Mouse (Mus musculus) c-Kit-positive CD71-positive TER-119-positive erythroid progenitor cells, embryonic 14.5 days (primary cell): ENCODE results near the gene Blcap.

Experiments used
- DNase-seq: peaks from one replicate; pipeline ENCODE4 v3.0.0-alpha.2; 2013; ENCODE audit warnings: low spot score

The Blcap gene

DNA sequence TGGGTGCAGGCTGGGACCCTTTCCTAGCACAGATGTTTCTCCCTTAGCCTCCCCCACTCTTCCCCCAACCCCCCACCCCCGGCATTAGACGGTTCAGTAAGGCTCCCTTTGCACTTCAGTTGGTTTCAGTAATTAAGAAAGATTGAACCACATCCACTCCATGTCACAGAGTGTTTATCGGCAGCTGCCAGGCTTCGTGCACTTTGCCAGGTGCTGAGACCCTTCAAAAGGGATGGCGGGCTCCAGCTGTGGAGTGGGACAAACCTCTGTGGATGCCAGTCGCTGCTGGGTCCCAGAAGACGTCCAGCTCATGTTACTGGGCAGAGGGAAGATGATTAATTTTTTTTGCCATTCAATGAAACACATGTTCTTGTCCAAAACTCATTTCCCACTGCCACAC is 52.6 kb downstream of the Blcap start:
- no peak for DNase-seq

DNA sequence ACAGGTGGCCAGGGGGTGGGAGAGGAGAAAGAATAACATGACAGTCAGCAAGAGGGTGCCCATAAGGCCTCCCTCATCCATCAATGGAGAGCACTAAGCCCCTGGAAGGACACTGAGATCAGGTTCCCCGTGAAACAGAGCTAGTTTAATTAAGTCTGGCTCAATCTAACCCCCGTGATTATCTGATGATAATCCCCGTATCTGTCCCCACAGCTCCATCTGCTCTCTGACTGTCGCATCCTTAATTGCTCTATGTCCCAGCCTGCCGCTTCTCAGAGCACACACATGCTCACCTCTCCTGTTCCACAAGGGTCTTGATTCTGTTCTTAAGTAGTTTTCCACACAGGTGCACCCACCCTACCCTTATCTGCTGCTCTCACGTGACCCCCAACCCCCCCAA is 53.5 kb downstream of the Blcap start:
- DNase-seq = no peak

DNA sequence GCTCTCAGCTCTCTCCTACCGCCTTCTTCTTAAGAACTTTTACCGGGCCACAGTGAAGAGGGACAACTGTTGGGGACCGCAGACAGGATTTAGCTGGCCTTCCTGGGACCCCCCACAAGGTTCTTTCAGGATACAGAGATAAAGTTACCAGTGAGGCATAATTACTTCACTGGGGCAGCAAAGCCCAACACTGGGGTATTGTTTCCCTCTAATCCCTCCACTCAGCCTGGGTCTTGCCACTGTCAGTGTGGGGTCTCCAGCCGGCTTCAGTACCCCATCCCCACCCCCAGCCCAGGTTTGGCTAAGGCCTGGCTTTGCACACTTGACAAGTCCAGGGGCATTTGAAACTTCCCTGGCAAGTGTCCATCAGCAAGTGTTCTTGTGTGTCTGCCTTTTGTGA is 56.7 kb downstream of the Blcap start:
- no peak for DNase-seq

DNA sequence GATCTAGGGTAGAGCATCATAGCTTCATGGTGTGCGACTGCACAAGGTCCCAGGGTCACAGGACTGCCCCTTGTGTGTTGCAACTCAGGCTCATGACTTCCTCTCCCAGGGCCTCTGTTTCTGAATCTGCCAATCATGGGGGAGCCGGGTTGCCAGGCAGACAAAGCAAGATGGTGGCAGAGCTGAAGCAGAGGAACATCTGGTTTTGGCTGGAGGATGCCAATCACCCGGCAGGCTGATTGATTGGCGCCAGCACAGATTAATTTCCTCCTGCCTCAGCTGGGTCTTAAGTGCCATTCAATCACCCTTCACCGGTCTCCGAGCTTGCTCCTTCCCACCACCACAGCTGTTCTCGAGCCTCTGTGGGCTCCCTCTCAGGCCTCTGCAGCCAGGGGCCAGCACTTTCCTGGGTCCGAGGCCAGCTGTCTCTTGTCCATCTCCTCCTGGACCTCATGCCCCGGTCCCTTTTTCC is 57.3 kb downstream of the Blcap start:
- no peak for DNase-seq

DNA sequence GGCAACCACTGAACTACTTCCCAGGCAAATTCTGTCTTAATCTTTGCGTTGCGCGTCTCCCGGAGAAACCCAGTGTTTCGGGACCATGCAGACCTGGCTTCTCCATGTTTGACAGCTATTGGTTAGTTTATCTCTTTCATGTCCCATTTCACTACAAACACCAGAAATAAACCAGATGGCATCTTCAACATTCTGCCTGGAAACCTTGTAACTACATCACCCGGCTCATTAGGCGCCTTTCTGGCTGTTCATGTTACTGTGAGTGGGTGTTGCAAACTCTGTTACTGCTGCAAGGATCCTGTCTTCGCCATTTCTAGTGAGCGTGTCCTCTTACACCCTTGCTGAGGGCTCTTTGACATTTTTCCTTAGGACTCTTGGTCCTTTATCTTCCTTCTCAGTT is 58.2 kb downstream of the Blcap start:
- DNase-seq = no peak

DNA sequence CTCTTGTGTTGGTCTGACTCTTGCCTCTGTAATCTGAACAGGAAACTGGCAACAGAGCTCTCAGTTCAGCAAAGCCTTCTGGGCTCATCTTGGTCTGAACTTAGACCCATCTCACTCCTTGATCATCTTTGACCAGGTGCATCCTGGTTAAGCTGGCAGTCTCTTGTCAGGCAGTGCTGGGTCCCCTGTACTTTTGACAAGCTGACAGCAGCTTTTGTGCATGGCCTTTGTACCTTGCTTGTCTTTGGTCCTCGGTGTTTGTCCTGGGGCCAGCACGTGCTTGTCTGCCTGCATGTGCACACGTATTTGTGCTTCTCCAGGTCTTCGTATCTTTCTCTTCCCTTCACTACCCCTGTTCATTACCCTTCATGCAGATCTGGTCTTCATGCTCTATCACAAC is 61.0 kb downstream of the Blcap start:
- DNase-seq = no peak

DNA sequence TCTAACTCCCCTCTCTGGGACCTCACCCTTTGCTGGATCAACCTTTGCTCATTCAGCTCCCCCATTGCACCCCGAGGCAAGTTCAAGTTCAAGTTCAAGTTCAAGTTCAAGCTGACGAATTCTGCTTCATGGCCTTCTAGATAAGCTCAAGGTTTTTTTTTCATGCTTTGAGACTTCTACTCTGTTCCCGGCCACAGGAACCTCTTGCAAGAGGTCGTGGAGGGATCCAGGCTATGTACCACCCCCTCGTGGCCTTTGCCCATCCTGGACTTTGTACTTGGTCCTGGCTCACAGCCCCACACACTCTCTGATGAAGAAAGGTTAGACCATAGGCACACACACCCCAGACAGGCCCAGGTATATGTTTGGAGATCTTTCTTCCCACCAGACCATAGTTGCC is 61.9 kb downstream of the Blcap start:
- no peak for DNase-seq

DNA sequence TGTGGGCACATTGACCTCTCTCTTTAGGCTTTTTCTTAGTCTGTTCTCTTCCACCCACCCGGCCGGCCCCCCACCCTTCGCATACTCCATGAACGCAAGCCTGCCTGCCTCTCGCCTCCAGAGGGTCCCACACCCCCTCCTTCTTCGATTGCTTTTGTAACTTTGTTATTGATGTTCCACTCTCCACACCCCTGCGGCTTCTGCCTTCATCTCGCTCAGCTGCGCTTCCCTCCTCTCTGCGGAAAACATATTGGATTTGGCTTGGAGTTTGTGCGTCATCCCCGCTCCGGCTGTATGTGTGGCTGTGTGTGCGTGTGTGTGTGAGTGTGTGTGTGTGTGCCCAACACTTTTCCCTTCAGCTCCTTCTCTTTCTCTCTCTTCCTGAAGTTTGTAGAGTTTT is 64.3 kb downstream of the Blcap start:
- no peak for DNase-seq
